Mouse (Mus musculus) lung, adult 2 months (tissue): ENCODE measurements at regions not wholly inside any gene's neighbourhood (a gene's known extent, or its start where the extent isn't known, plus 50 kb on each side); places are given as distances from the start of the nearest gene placed in this dataset.

Source experiments
- DNase-seq: peaks from one replicate; pipeline ENCODE4 v3.0.0; 2022
- H3K4me1 ChIP-seq: fragments of 200-500 bp; 2 replicates; pipeline ENCODE4 v1.6.1; 2011; ENCODE audit warnings: low read length; ENCODE audit not compliant: control insufficient read depth, insufficient read depth
- H3K4me3 ChIP-seq: fragments of 200-500 bp; replicated peaks from 2 replicates; pipeline ENCODE3; 2011; ENCODE audit warnings: low read depth, mild to moderate bottlenecking, control low read depth, low read length; ENCODE audit errors: extremely low read depth
- CTCF ChIP-seq: fragments of 200-500 bp; IDR thresholded peaks from 2 replicates; pipeline ENCODE4 v1.5.1; 2011; ENCODE audit warnings: mild to moderate bottlenecking, low read length, control low read depth; ENCODE audit not compliant: insufficient read depth
- POLR2A ChIP-seq: fragments of 200-500 bp; IDR thresholded peaks from 2 replicates; pipeline ENCODE4 v1.6.1; 2011; ENCODE audit warnings: low read depth, mild to moderate bottlenecking, control low read depth, low read length, borderline replicate concordance; ENCODE audit errors: extremely low read depth
- WGBS: fragments of 180-500 bp; shearing (Covaris S2); methylation state at CpG from one replicate; pipeline ENCODE4 v1.1.7; 2018; 5-methylcytosine and 5-hydroxymethylcytosine counted together

- DNase-seq = no peak
- Histone ChIP-seq H3K4me1 (no peaks in the 10 kb centered on the region), H3K4me3 (no peak overlapping the region)
- 79% methylated on average over 2 of the region's 2 CpGs for WGBS
- TF ChIP-seq CTCF (no peak), POLR2A (no peak)
Observed at GRCm38 (mm10) chr2:72843610-72844009, 136.6 kb downstream of the Sp3 start.

- no peak for DNase-seq
- WGBS = 48% methylated on average over 12 of the region's 12 CpGs
- TF ChIP-seq CTCF = no peak
- Histone ChIP-seq H3K4me1 (no peaks in the 10 kb centered on the region), H3K4me3 (no peak overlapping the region)
Observed at GRCm38 (mm10) chr2:72849441-72850192, 130.6 kb downstream of the Sp3 start.

- Histone ChIP-seq H3K4me3 (no peak overlapping the region), H3K4me1 (no peaks in the 10 kb centered on the region)
- WGBS = 47% methylated on average over 4 of the region's 4 CpGs
- no peak for DNase-seq
- TF ChIP-seq POLR2A (no peak), CTCF (no peak)
Observed at GRCm38 (mm10) chr2:72852509-72852908, 127.7 kb downstream of the Sp3 start.

GRCm38 (mm10) chr2:72855276-72855970 lies 124.8 kb downstream of the Sp3 start:
- Histone ChIP-seq H3K4me1 (no peaks in the 10 kb centered on the region), H3K4me3 (no peak overlapping the region)
- no peak for TF ChIP-seq POLR2A
- no peak for TF ChIP-seq CTCF
- DNase-seq = no peak
- 47% methylated on average over 11 of the region's 11 CpGs for WGBS

GRCm38 (mm10) chr2:72855971-72856755 lies 124.1 kb downstream of the Sp3 start:
- DNase-seq = no peak
- H3K4me1 ChIP-seq = no peaks in the 10 kb centered on the region
- no peak for TF ChIP-seq POLR2A
- no peak for TF ChIP-seq CTCF
- H3K4me3 ChIP-seq = no peak overlapping the region
- WGBS = 78% methylated on average over 13 of the region's 13 CpGs

- WGBS = 86% methylated on average over 5 of the region's 5 CpGs
- Histone ChIP-seq H3K4me1 (no peaks in the 10 kb centered on the region), H3K4me3 (no peak overlapping the region)
- no peak for TF ChIP-seq CTCF
- no peak for TF ChIP-seq POLR2A
- no peak for DNase-seq
Observed at GRCm38 (mm10) chr2:72857377-72857776, 122.9 kb downstream of the Sp3 start.

GRCm38 (mm10) chr2:72865462-72866365 lies 114.5 kb downstream of the Sp3 start:
- DNase-seq = no peak
- H3K4me3 ChIP-seq = no peak overlapping the region
- 68% methylated on average over 19 of the region's 19 CpGs for WGBS

GRCm38 (mm10) chr2:72866366-72866688 lies 113.9 kb downstream of the Sp3 start:
- Histone ChIP-seq H3K4me3 (no peak overlapping the region), H3K4me1 (no peaks in the 10 kb centered on the region)
- WGBS = 53% methylated on average over 2 of the region's 2 CpGs
- TF ChIP-seq POLR2A = no peak
- no peak for TF ChIP-seq CTCF
- no peak for DNase-seq

More at GRCm38 (mm10) chr2:72865462-72866365, 114.5 kb downstream of the Sp3 start:
- TF ChIP-seq POLR2A (no peak), CTCF (no peak)
- no peaks in the 10 kb centered on the region for H3K4me1 ChIP-seq

GRCm38 (mm10) chr2:72868173-72868572 lies 112.1 kb downstream of the Sp3 start:
- Histone ChIP-seq H3K4me1 (no peaks in the 10 kb centered on the region), H3K4me3 (no peak overlapping the region)
- WGBS = 94% methylated on average over 3 of the region's 3 CpGs
- TF ChIP-seq CTCF = no peak
- TF ChIP-seq POLR2A = no peak
- no peak for DNase-seq
